Mouse (Mus musculus): Measurements from ENCODE around the gene Fam160a1. TPM values are rescaled to one million over a fixed set of nuclear protein-coding genes. Genes with fewer than 3 reads are reported as not detected.

Fam160a1 gene
- polyA plus RNA-seq, 1 experiment from 2014 or later: 7.5 TPM

DNA sequence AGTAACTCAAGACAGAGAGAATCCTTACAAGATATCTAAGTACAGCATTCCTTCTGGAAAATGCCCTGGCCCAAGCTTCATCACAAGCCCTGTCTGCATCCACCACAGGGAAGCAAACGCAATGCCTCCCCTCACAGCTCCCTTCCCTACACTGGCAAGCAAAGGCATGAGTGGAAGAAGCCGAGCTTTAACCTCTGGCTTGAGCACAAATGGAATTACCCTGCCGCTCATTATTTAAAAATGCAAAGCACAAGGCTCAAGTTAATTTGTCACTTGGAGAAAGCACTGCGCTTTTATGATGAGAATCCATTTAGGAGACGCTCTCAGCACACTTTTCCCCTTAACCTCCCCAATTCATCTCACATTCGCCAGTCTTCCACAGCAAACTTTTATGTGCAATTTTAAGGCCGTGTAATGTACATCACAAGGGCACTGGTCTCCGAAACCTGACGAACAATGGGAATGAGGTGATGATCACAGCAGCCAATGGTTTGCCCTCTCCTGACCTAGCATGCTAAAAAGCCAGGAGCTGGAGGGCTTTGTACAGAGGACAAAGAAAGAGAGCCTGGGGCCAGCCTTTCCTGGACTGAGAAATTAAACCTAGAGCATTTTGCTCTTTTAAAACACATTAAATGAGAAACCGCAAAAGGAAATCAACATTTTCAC lies 15.5 kb upstream of the Fam160a1 start:
- Histone ChIP-seq H3K4me1 (ENCODE audit: control insufficient read depth, insufficient read depth, low read length) (no peaks in the 10 kb centered on the region), H3K36me3 (ENCODE audit: control insufficient read depth, insufficient read depth, low read length) (no peaks in the 10 kb centered on the region), H3K27ac (ENCODE audit: low read length) (no peak overlapping the region), H3K9me3 (replicated peaks; ENCODE audit: control insufficient read depth, low read length) (no peaks in the 10 kb centered on the region), H3K4me3 (replicated peaks; ENCODE audit: low read length) (no peak overlapping the region), H3K27me3 (ENCODE audit: control insufficient read depth, insufficient read depth, low read length) (no peaks in the 10 kb centered on the region), H3K9ac (ENCODE audit: low read length) (no peak overlapping the region), H3K4me2 (ENCODE audit: low read depth, low read length) (no peak overlapping the region)
- WGBS: 67% methylated on average over 10 of the region's 10 CpGs
- ATAC-seq (ENCODE audit: insufficient read depth, low FRiP score): no peak

DNA sequence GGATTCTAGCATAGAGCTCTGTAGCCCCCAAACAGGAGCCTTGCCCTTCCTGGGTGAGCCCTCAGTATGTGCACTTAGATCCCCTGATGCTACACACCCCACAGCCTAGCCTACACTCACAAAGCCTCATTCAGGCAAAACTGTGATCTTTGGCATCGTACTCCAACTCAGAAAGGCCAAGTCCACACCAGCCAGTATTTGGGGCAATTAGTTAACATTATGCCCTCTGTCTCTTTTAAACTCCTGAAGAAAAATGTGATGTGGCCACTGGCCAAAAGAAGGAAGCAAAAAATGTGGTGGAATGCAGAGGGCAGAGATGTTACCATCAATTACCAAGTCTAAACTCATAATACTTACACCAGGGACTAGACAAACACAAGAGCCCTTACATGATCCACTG lies 14.7 kb upstream of the Fam160a1 start:
- Histone ChIP-seq H3K9ac (ENCODE audit: low read length) (no peak overlapping the region), H3K36me3 (ENCODE audit: control insufficient read depth, insufficient read depth, low read length) (no peaks in the 10 kb centered on the region), H3K4me2 (ENCODE audit: low read depth, low read length) (no peak overlapping the region), H3K27ac (ENCODE audit: low read length) (no peak overlapping the region), H3K9me3 (replicated peaks; ENCODE audit: control insufficient read depth, low read length) (no peaks in the 10 kb centered on the region), H3K27me3 (ENCODE audit: control insufficient read depth, insufficient read depth, low read length) (no peaks in the 10 kb centered on the region), H3K4me3 (replicated peaks; ENCODE audit: low read length) (no peak overlapping the region), H3K4me1 (ENCODE audit: control insufficient read depth, insufficient read depth, low read length) (no peaks in the 10 kb centered on the region)
- no peak for ATAC-seq (ENCODE audit: insufficient read depth, low FRiP score)
- WGBS: 49% methylated on average over 1 of the region's 1 CpGs

DNA sequence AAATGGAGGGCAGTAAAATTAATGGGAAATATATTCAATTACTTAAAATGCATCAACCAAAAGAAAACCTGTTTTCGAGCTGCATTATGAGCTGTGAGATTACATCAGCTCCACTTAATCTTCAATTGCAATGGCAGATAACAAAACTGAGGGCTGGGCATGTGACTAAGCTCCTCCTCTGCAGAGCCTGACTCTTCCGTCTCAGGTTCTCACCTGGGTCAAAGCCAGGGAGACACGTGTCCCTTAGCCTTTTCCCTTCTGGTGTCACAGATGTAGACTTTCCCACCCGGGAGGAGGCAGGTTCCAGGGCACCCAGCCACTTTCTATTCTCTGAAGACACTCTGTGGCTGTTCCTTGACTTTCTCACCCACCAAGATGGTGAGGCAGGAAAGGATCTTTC lies 12.0 kb upstream of the Fam160a1 start:
- ATAC-seq (ENCODE audit: insufficient read depth, low FRiP score): peak; percentile 53; the same call in 1 of the 2 replicates
- no peaks in the 10 kb centered on the region for H3K4me1 ChIP-seq (ENCODE audit: control insufficient read depth, insufficient read depth, low read length)
- H3K27me3 ChIP-seq (ENCODE audit: control insufficient read depth, insufficient read depth, low read length): no peaks in the 10 kb centered on the region
- H3K4me2 ChIP-seq (ENCODE audit: low read depth, low read length): no peak overlapping the region
- no peaks in the 10 kb centered on the region for H3K36me3 ChIP-seq (ENCODE audit: control insufficient read depth, insufficient read depth, low read length)
- no peak overlapping the region for H3K4me3 ChIP-seq (replicated peaks; ENCODE audit: low read length)
- WGBS: 45% methylated on average over 4 of the region's 4 CpGs
- H3K9me3 ChIP-seq (replicated peaks; ENCODE audit: control insufficient read depth, low read length): no peaks in the 10 kb centered on the region
- H3K9ac ChIP-seq (ENCODE audit: low read length): no peak overlapping the region
- H3K27ac ChIP-seq (ENCODE audit: low read length): no peak overlapping the region; the same call in 1 of the 2 replicates

DNA sequence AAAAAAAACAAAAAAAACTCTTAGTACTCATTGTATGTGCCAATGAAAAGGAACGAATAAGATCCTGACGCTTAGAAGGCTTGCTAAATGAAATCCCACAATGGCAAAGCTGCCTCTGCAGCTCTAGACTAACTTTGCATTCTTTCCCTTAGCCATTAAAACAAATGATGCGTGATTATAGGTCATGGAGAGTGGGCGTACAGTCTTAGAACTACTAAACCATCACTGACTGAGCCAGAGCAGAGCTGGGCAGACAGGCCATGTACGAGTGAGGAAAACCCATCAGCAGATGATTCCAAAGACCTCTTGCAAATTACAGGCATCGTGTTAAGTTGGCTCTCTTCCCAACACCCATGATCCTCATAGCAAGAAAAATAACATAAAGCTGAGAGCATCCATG lies 10.7 kb upstream of the Fam160a1 start:
- Histone ChIP-seq H3K9ac (ENCODE audit: low read length) (no peak overlapping the region), H3K27me3 (ENCODE audit: control insufficient read depth, insufficient read depth, low read length) (no peaks in the 10 kb centered on the region), H3K9me3 (replicated peaks; ENCODE audit: control insufficient read depth, low read length) (no peaks in the 10 kb centered on the region), H3K4me2 (ENCODE audit: low read depth, low read length) (no peak overlapping the region), H3K27ac (ENCODE audit: low read length) (no peak overlapping the region), H3K4me3 (replicated peaks; ENCODE audit: low read length) (no peak overlapping the region), H3K36me3 (ENCODE audit: control insufficient read depth, insufficient read depth, low read length) (no peaks in the 10 kb centered on the region), H3K4me1 (ENCODE audit: control insufficient read depth, insufficient read depth, low read length) (no peaks in the 10 kb centered on the region)
- WGBS: 73% methylated on average over 6 of the region's 6 CpGs
- ATAC-seq (ENCODE audit: insufficient read depth, low FRiP score): no peak

DNA sequence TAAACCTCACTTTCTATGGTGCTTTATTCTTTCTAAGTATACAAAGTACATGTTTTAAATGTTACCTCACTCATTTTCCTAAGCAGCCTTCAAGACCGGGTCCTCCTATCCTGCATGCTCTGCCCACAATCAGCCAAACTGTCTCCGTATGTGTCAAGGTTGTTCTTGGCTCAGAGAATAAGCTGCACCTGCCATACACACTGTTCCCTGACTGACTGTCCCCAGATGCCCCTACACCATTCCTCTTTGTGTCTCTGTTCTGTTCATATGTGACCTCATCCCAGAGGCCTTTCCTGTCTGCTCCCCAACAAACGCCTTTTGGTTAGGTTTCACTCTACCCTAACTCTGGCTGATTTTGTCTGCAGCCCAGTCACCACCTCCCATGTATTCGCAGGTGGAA lies 10.2 kb upstream of the Fam160a1 start:
- H3K4me1 ChIP-seq (ENCODE audit: control insufficient read depth, insufficient read depth, low read length): no peaks in the 10 kb centered on the region
- no peaks in the 10 kb centered on the region for H3K36me3 ChIP-seq (ENCODE audit: control insufficient read depth, insufficient read depth, low read length)
- no peak overlapping the region for H3K9ac ChIP-seq (ENCODE audit: low read length)
- no peak for ATAC-seq (ENCODE audit: insufficient read depth, low FRiP score)
- H3K9me3 ChIP-seq (replicated peaks; ENCODE audit: control insufficient read depth, low read length): no peaks in the 10 kb centered on the region
- no peaks in the 10 kb centered on the region for H3K27me3 ChIP-seq (ENCODE audit: control insufficient read depth, insufficient read depth, low read length)
- no peak overlapping the region for H3K27ac ChIP-seq (ENCODE audit: low read length)
- H3K4me2 ChIP-seq (ENCODE audit: low read depth, low read length): no peak overlapping the region
- WGBS: 70% methylated on average over 4 of the region's 4 CpGs
- H3K4me3 ChIP-seq (replicated peaks; ENCODE audit: low read length): no peak overlapping the region

DNA sequence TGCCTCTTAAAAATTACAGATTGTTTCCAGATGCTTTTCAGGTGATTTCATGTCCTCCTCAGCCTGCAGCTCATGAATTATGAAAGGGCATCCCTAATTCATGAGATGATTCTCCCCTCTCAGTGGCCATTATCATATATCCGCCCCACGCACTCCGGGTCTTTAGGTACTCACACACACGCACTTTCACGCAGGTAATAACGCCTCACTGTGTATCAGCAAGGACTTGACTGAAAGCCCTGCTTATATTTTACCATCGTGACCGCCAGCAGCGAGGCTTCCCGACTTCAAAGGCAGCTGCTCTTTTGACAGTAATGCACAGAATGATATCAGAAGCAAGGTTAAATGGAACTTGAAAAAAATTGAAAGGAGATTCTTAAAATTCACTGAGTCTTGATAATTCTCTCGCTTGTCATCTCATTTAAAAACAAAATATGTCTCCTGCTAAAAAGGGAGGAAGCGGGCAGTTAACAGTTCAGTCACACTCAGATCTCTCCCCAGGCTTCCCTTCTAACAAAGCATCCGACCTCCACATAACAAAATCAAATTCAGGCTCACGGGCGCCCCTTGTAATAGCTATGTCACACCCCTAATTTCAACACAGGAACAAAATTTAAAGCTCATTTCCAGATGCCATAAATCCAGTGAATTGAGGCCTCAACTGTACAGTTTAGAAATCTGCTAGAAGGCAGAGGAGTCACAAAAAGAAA lies 3.9 kb upstream of the Fam160a1 start:
- Histone ChIP-seq H3K9me3 (replicated peaks; ENCODE audit: control insufficient read depth, low read length) (no peaks in the 10 kb centered on the region), H3K27ac (ENCODE audit: low read length) (no peak overlapping the region), H3K27me3 (ENCODE audit: control insufficient read depth, insufficient read depth, low read length) (no peaks in the 10 kb centered on the region), H3K36me3 (ENCODE audit: control insufficient read depth, insufficient read depth, low read length) (no peaks in the 10 kb centered on the region), H3K4me3 (replicated peaks; ENCODE audit: low read length) (no peak overlapping the region), H3K4me2 (ENCODE audit: low read depth, low read length) (no peak overlapping the region), H3K9ac (ENCODE audit: low read length) (no peak overlapping the region), H3K4me1 (ENCODE audit: control insufficient read depth, insufficient read depth, low read length) (no peaks in the 10 kb centered on the region)
- 68% methylated on average over 15 of the region's 15 CpGs for WGBS
- no peak for ATAC-seq (ENCODE audit: insufficient read depth, low FRiP score)

DNA sequence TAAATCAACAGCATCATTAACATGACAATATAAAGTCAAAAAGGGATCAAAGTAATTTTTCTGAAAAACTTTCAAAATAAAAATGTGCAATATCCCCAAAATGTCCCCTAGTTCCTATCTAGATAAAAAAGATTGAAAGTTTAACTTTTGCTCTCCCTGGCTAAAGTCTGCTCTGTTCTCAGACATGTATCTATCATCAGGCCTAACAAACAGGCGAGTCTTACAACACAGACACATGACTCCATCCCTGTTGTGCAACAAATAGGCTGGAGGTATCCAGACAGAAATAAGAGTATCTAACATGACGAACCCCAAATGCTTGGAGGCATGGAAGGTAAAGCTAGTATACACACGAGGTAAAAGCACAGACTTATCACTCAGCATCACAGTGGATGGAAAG lies 2.2 kb upstream of the Fam160a1 start:
- 73% methylated on average over 3 of the region's 3 CpGs for WGBS

DNA sequence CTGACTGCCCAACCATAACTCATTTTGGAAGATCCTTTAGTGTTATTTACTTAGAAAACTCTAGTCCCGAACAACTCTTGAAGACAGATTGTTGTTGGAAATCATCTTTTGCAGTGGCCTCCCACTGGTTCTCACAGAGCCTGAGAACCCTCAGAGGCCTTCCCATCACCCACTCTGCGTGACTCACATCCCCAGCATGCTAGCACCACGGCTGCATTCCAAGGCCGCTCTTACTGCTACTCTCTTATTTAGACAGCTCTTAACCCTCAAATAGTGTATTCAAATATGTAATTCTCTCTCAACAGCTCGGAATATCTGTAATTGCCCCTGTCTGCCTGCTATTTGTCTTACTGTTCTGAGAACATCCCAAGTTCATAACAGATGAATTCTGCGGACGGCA lies 2.9 kb downstream of the Fam160a1 start:
- H3K9me3 ChIP-seq (replicated peaks; ENCODE audit: control insufficient read depth, low read length): no peaks in the 10 kb centered on the region
- no peak overlapping the region for H3K9ac ChIP-seq (ENCODE audit: low read length)
- H3K27me3 ChIP-seq (ENCODE audit: control insufficient read depth, insufficient read depth, low read length): no peaks in the 10 kb centered on the region
- WGBS: 25% methylated on average over 7 of the region's 7 CpGs
- H3K36me3 ChIP-seq (ENCODE audit: control insufficient read depth, insufficient read depth, low read length): no peaks in the 10 kb centered on the region
- H3K4me3 ChIP-seq (replicated peaks; ENCODE audit: low read length): no peak overlapping the region
- no peak overlapping the region for H3K27ac ChIP-seq (ENCODE audit: low read length)
- no peak for ATAC-seq (ENCODE audit: insufficient read depth, low FRiP score)
- no peak overlapping the region for H3K4me2 ChIP-seq (ENCODE audit: low read depth, low read length)
- no peaks in the 10 kb centered on the region for H3K4me1 ChIP-seq (ENCODE audit: control insufficient read depth, insufficient read depth, low read length)

More for the DNA sequence above, 2.2 kb upstream of the Fam160a1 start:
- H3K4me3 ChIP-seq (replicated peaks; ENCODE audit: low read length): no peak overlapping the region
- no peak for ATAC-seq (ENCODE audit: insufficient read depth, low FRiP score)
- no peak overlapping the region for H3K9ac ChIP-seq (ENCODE audit: low read length)
- no peak overlapping the region for H3K27ac ChIP-seq (ENCODE audit: low read length)
- H3K4me1 ChIP-seq (ENCODE audit: control insufficient read depth, insufficient read depth, low read length): no peaks in the 10 kb centered on the region
- H3K4me2 ChIP-seq (ENCODE audit: low read depth, low read length): no peak overlapping the region
- no peaks in the 10 kb centered on the region for H3K27me3 ChIP-seq (ENCODE audit: control insufficient read depth, insufficient read depth, low read length)
- H3K9me3 ChIP-seq (replicated peaks; ENCODE audit: control insufficient read depth, low read length): no peaks in the 10 kb centered on the region
- H3K36me3 ChIP-seq (ENCODE audit: control insufficient read depth, insufficient read depth, low read length): no peaks in the 10 kb centered on the region

DNA sequence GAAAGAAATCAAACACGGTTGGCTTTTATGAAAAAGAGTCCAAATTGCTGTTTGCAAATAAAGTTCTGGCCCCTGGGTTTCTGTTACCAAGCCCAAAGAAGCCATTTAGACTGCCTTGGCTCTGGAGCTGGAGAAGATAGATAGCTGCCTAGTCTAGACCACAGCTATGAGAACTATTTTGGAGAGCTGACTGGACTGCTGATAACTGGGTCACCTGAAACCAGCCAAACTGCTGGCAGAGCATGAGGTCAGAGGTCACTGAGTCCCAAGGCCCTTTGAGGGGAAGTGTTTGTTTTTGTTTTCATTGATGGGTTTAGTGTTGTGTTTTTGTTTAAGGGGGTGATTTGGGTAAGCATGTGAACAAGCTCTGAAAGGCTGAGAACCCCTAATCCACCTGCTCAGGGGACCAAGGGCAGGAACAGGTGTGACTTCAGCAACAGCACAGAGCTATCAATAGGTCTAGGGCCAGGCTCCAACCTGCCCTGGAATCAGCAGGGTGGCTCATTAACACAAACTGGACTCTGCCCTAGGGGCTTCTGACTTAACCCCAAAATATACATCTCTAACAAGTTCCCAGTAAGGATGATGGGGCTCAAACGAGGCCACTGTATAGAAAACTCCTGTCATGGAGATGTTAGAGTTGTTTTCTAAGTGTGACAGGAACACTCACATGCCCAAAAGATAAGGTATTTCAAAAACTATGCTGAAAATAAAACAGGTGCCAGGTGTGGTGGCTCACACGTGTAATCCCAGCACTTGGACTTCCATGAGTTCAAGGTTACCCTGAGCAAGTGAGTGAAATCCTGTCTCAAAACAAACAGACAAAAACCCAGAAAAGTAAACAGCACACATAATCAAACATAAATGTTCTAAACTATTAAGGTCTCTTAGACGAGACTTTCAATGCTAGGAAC lies 3.7 kb downstream of the Fam160a1 start:
- no peaks in the 10 kb centered on the region for H3K36me3 ChIP-seq (ENCODE audit: control insufficient read depth, insufficient read depth, low read length)
- H3K27ac ChIP-seq (ENCODE audit: low read length): no peak overlapping the region
- no peaks in the 10 kb centered on the region for H3K27me3 ChIP-seq (ENCODE audit: control insufficient read depth, insufficient read depth, low read length)
- no peak overlapping the region for H3K4me2 ChIP-seq (ENCODE audit: low read depth, low read length)
- 48% methylated on average over 4 of the region's 4 CpGs for WGBS
- no peaks in the 10 kb centered on the region for H3K9me3 ChIP-seq (replicated peaks; ENCODE audit: control insufficient read depth, low read length)
- no peak overlapping the region for H3K4me3 ChIP-seq (replicated peaks; ENCODE audit: low read length)
- no peaks in the 10 kb centered on the region for H3K4me1 ChIP-seq (ENCODE audit: control insufficient read depth, insufficient read depth, low read length)
- H3K9ac ChIP-seq (ENCODE audit: low read length): no peak overlapping the region
- ATAC-seq (ENCODE audit: insufficient read depth, low FRiP score): no peak
